25 mouse cellular contexts compared by ENCODE assay signal in genomic region chr17:73136562-73137484, GRCm38 (mm10). TPM values are rescaled to one million over a fixed set of nuclear protein-coding genes. Genes with fewer than 3 reads are reported as not detected.
DNase-seq lines count a peak whose midpoint lies in the region; ATAC-seq and TF ChIP-seq lines count a peak whose summit lies in the region.
"Had no signal": no experiment of that assay in that cellular context is flagged by ENCODE, and none has a peak within 500 bp of the region (broad histone marks: within the 10 kb centered on the region; RNA-seq: fewer than 3 reads in every experiment).

No protein-coding gene starts in this region.

- no peaks in the 10 kb centered on the region for H3K36me3 ChIP-seq in heart, embryonic 10.5 days
- no peaks in the 10 kb centered on the region; the same call in 1 of the 2 replicates for H3K36me3 ChIP-seq in heart, adult 2 months (ENCODE audit: control insufficient read depth, insufficient read depth, low read length)
- H3K36me3 ChIP-seq: embryonic facial prominence, embryonic 12.5 days; liver, embryonic 15.5 days; midbrain, embryonic 15.5 days had no signal

- peak; percentile 66 for DNase-seq in heart, embryonic 10.5 days (ENCODE audit: low spot score)
- no peak for DNase-seq in heart, adult 2 months
- DNase-seq in B cell, adult 2 months = peak; percentile 48 to 53
- no peak for DNase-seq in adrenal gland, adult 2 months
- DNase-seq in cerebellum, adult 8-10 months = no peak
- DNase-seq in cerebellum, postnatal 36 days = no peak
- DNase-seq: adrenal gland, postnatal 14 days; cerebellum, adult 11-12 months; gastrocnemius, postnatal 25 days; heart, postnatal 36 days; kidney, adult 2 months; kidney, postnatal 10 days; layer of hippocampus, postnatal 36 days; retina, postnatal 1 day; thymus, postnatal 4 days had no signal

- H3K79me2 ChIP-seq in heart, adult 2 months (replicated peaks; ENCODE audit: control insufficient read depth, insufficient read depth, low read length) = peaks cover 3% of the 10 kb centered on the region

- no peak for TF ChIP-seq EP300 in heart, adult 2 months (IDR thresholded peaks at IDR 0.05; ENCODE audit: insufficient read depth, low read depth, low read length)

- intact Hi-C loops in heart, adult 2 months (cut with DNase I) = no loop called here

- H3K9me3 ChIP-seq in heart, embryonic 10.5 days = no peaks in the 10 kb centered on the region
- H3K9me3 ChIP-seq: embryonic facial prominence, embryonic 12.5 days; liver, embryonic 15.5 days; midbrain, embryonic 15.5 days had no signal

- TF ChIP-seq POLR2A in heart, adult 2 months (IDR thresholded peaks at IDR 0.05; ENCODE audit: insufficient read depth, low read depth, low read length) = no peak

- no peak overlapping the region for H3K9ac ChIP-seq in heart, adult 2 months (ENCODE audit: low read depth, low read length)
- H3K9ac ChIP-seq: embryonic facial prominence, embryonic 12.5 days; liver, embryonic 15.5 days; midbrain, embryonic 15.5 days had no signal

- no peak overlapping the region for H3K27ac ChIP-seq in heart, embryonic 10.5 days
- H3K27ac ChIP-seq in heart, adult 2 months = no peak overlapping the region
- H3K27ac ChIP-seq: embryonic facial prominence, embryonic 12.5 days; layer of hippocampus, adult 2 months; liver, embryonic 15.5 days; midbrain, embryonic 15.5 days had no signal

- TF ChIP-seq CTCF in heart, adult 2 months (IDR thresholded peaks at IDR 0.05) = no peak

- H3K4me1 ChIP-seq in heart, embryonic 10.5 days = peaks cover 13% of the 10 kb centered on the region
- no peaks in the 10 kb centered on the region; the same call in 1 of the 2 replicates for H3K4me1 ChIP-seq in heart, adult 2 months (ENCODE audit: control insufficient read depth, insufficient read depth, low read length)
- H3K4me1 ChIP-seq: embryonic facial prominence, embryonic 12.5 days; midbrain, embryonic 15.5 days had no signal

- H3K27me3 ChIP-seq in heart, embryonic 10.5 days (ENCODE audit: insufficient read depth, poor library complexity, severe bottlenecking) = no peaks in the 10 kb centered on the region
- no peaks in the 10 kb centered on the region for H3K27me3 ChIP-seq in heart, adult 2 months (ENCODE audit: control insufficient read depth, insufficient read depth, low read length)
- H3K27me3 ChIP-seq: embryonic facial prominence, embryonic 12.5 days; midbrain, embryonic 15.5 days had no signal

- peak; percentile 68 for ATAC-seq in common myeloid progenitor, adult 5-6 weeks (replicated peaks; ENCODE audit: low read depth, poor library complexity, severe bottlenecking)
- ATAC-seq in monocyte, adult 5-6 weeks (replicated peaks; ENCODE audit: insufficient number of reproducible peaks, low FRiP score, low TSS enrichment, poor library complexity, severe bottlenecking) = peak; percentile 47; the same call in 1 of the 2 replicates
- ATAC-seq: forebrain, embryonic 14.5 days; hindbrain, embryonic 16.5 days; lung, postnatal 0 days; midbrain, embryonic 15.5 days had no signal

- WGBS in heart, embryonic 10.5 days = 68% methylated on average over 5 of the region's 5 CpGs
- 74% methylated on average over 5 of the region's 5 CpGs for WGBS in heart, adult 2 months

- no peak overlapping the region for H3K4me3 ChIP-seq in heart, embryonic 10.5 days
- H3K4me3 ChIP-seq in heart, adult 2 months = no peak overlapping the region
- H3K4me3 ChIP-seq: embryonic facial prominence, embryonic 12.5 days; erythroblast, embryonic 14.5 days; layer of hippocampus, adult 2 months; liver, embryonic 15.5 days; midbrain, embryonic 15.5 days had no signal

RNA-seq across cellular contexts. Expression of gene Lclat1, which starts 29.0 kb away (rescaled TPM):
- 24.4 and 37.9 TPM in 2 replicates for polyA plus RNA-seq in heart, embryonic 10.5 days (2016; fragmentation: Nextera tagmentation; extraction: Ambion mirVana)
- 100 to 1,000 TPM; 100 to 104 TPM for total RNA-seq in heart, adult 2 months (2021)
- polyA plus RNA-seq in heart, adult 2 months (2012; rRNA removed) = 30.2 and 65.1 TPM in 2 replicates
- total RNA-seq in common myeloid progenitor, adult 5-6 weeks (2017) = 5.7 and 11.1 TPM in 2 replicates
- 6.3 to 7.8 TPM (median 7.7 TPM) in 3 replicates for total RNA-seq in monocyte, adult 5-6 weeks (2017)
- 10 to 100 TPM; 40.8 to 42.6 TPM for total RNA-seq in adrenal gland, adult 2 months (2021)
- polyA plus RNA-seq in adrenal gland, adult 2 months (2012; rRNA removed) = 2.0 and 4.6 TPM in 2 replicates
- polyA plus RNA-seq: erythroblast, embryonic 14.5 days had no signal

Comparison
In these comparisons a context has a peak if more than half of its experiments do, and no peak if none do; other contexts are left out.
1. DNase-seq: peak in heart, embryonic 10.5 days (single experiment) and B cell, adult 2 months (2 of 2); none in heart, adult 2 months (0 of 2), adrenal gland, adult 2 months (single experiment), cerebellum, adult 8-10 months (single experiment) and cerebellum, postnatal 36 days (0 of 2).